Mouse (Mus musculus): ENCODE results near the gene Tnfsf13.

The Tnfsf13 gene

DNA sequence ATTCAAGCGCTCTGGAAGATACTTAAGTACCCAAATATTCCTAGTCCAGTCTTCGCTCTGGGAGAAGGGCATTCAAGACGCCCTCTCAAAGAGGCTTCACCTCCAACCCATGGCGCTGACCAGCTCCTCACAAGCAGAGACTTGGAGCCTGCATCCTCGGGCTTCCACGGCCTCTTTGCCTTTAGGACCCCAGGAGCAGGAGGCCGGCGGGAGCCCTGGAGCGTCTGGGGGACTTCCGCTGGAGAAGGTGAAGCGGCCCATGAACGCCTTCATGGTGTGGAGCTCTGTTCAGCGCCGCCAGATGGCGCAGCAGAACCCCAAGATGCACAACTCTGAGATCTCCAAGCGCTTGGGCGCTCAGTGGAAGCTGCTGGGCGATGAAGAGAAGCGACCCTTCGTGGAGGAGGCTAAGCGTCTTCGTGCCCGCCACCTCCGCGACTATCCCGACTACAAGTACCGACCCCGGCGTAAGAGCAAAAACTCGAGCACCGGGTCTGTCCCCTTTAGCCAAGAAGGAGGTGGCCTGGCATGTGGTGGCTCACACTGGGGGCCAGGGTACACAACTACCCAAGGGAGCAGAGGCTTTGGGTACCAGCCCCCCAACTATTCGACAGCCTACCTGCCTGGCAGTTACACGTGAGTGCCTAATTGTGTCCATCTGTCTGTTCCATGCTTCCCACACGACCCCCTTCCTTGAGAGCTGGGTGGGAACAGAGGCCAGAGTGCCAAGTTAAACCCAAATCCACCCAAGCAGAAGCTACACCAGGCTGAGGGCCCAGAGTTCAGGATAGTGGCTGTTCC lies 30.1 kb downstream of the Tnfsf13 start, which contains the start of gene Sox15:
Gene Sox15, plus strand, starts transcription at position 51 of the 801 bp plus-strand sequence.
- DNase-seq (ENCODE audit: low read depth, low spot score) = peak; percentile 90

DNA sequence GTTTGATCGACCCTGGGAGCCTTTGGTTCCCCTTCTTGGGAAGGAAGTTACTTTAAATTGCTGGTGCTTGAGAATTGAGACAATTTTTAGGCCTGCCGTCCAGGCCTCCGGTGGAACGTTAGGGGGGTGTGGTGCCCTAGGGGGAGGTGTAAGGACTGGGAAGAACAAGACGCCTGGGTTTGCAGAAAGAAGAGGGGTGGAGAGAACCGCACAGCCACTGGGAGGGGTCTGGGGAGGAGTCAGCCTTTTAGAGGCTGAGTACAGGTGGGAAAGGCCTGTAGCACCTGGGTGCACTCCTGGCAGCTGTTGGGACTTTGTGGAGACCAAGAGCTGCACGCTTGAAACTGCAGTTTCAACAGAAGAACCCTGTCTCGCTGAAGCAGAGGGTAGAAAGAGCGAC lies 30.8 kb downstream of the Tnfsf13 start:
- peak; percentile 88 for DNase-seq (ENCODE audit: low read depth, low spot score)

DNA sequence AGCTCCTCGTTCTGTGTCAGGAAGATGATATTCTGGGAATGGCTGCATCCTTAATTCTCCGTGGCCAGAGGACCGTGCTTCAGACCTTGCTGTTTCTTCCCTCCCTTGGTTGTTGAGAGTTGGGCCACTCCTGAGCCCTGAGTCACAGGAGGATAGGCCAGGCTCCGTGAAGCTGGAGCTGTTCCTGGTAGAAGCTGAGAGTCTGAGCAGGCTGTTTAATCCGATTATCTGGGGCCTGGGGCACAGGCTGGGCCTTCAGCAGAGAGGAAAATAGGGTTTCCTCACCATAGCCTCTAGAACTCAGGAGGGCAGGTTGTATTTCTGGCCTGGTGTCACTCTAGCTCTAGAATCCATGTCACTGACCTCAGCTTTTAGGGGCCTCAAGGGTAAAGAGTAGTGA lies 32.2 kb downstream of the Tnfsf13 start:
- DNase-seq (ENCODE audit: low read depth, low spot score) = no peak

DNA sequence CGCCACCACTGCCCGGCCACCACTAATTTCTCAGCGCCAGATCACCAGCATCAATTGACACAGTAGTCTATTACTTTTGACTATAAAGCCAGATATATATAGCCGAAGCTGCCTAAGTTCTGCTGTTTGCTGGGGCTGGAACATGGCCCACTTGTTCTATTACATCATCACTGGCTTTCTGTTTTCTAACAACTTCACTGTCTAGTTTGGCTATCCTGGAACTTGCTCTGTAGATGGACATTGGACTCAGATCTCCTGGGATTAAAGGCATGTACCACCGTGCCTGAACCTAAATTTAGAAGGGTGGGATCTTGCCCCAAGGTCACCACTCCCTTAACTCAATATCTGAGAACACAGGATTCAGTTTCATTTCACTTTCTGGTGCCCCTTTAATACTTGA lies 39.7 kb downstream of the Tnfsf13 start:
- DNase-seq (ENCODE audit: low read depth, low spot score) = no peak

DNA sequence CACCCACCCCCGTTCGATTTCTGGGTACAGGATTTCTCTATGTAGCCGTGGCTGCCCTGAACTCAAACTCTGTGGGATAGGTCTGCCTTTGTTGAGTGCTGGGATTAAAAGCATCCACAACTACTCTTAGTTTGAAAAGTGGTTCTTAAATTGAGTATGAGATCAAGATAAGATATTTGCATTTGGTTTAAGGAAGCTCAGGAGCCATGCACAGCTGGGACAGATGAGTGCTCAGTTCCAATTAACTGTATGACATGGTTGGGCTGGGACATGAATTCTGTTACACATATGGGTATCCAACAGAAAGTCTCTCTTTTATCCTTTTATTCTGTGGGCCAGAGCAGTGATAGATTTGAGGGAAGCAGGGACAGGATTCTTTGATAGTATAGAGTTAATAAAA lies 50.1 kb downstream of the Tnfsf13 start:
- no peak for DNase-seq (ENCODE audit: low read depth, low spot score)

DNA sequence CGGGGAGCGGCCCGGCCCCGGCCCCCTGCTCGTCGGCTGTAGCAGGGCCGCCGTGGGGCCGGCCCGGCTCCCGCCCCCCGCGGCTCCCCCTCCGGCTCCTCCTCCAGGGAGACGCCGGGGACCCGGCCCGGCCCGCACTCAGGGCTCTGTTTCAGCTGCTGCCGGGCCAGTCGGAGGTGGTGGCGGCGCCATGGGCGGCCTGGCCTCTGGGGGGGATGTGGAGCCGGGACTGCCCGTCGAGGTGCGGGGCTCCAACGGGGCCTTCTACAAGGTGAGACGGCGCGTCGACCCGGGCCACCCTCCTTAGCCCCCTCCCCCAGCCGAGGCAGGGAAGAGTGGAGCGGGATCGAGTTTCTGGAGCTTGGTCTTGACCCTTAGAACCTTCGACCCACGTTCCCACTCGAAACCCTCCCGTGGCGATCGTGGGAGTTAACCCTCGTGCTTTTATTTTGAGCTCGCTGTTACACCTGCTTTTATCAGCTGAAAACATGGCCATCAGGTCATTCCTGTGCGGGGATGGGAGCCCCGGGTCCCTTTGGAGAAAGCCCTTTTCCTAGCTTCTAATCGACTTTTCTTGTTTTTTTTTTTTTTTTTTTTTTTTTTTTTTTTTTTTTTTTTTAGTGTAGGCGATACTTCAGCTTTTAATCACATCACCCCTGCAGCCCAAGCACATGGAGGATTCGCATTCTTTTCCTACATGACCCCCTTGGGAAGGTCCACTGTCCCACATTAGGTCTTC lies 52.3 kb downstream of the Tnfsf13 start:
- DNase-seq (ENCODE audit: low read depth, low spot score) = peak; percentile 51

Data from ES-CJ7 (cell line).